Mouse (Mus musculus) MEL (cell line): ENCODE measurements at regions not wholly inside any gene's neighbourhood (a gene's known extent, or its start where the extent isn't known, plus 50 kb on each side); places are given as distances from the start of the nearest gene placed in this dataset.

Source experiments
- DNase-seq: peaks from one replicate; pipeline ENCODE4 v3.0.0; 2011; ENCODE audit warnings: low read depth, low spot score
- H3K27ac ChIP-seq: 2 replicates; pipeline ENCODE4 v1.5.1; 2012; ENCODE audit warnings: low read depth, mild to moderate bottlenecking, control low read depth, low read length, moderate library complexity; ENCODE audit not compliant: control insufficient read depth
- H3K27me3 ChIP-seq, 2 experiments: fragments of 150-350 bp in 1 of 2; sonication (generic) in 1 of 2; 2 replicates each; pipeline ENCODE4 v1.6.1; 2012; ENCODE audit warnings: low read length in 2 of 2, mild to moderate bottlenecking in 2 of 2, improper control_type of control experiment in 1 of 2, moderate library complexity in 1 of 2; ENCODE audit not compliant: insufficient read depth in 2 of 2, control insufficient read depth in 1 of 2
- H3K36me3 ChIP-seq, 2 experiments: 2 replicates each; pipeline ENCODE4 v1.6.1; 2012 to 2014; ENCODE audit warnings: low read length in 2 of 2, improper control_type of control experiment in 1 of 2, inconsistent platforms in 1 of 2, mild to moderate bottlenecking in 1 of 2; ENCODE audit not compliant: insufficient read depth in 2 of 2, control insufficient read depth in 1 of 2
- H3K4me1 ChIP-seq, 2 experiments: fragments of 150-350 bp in 1 of 2; sonication (generic) in 1 of 2; 2 replicates each; pipeline ENCODE4 v1.6.1; 2012; ENCODE audit warnings: low read length in 2 of 2, improper control_type of control experiment in 1 of 2, mild to moderate bottlenecking in 1 of 2; ENCODE audit not compliant: insufficient read depth in 2 of 2, control insufficient read depth in 1 of 2
- H3K4me3 ChIP-seq, 2 experiments: fragments of 150-350 bp in 1 of 2; sonication (generic) in 1 of 2; 2 replicates each; pipeline ENCODE4 v1.5.1; 2012; ENCODE audit warnings: low read depth in 2 of 2, low read length in 2 of 2, mild to moderate bottlenecking in 2 of 2, moderate library complexity in 2 of 2, control low read depth in 1 of 2, improper control_type of control experiment in 1 of 2; ENCODE audit not compliant: control insufficient read depth in 1 of 2, insufficient read depth in 1 of 2
- H3K79me2 ChIP-seq: 2 replicates; pipeline ENCODE4 v1.6.1; 2012; ENCODE audit warnings: mild to moderate bottlenecking, low read length, moderate library complexity; ENCODE audit not compliant: control insufficient read depth, poor library complexity, insufficient read depth
- H3K9ac ChIP-seq: 2 replicates; pipeline ENCODE4 v1.6.1; 2012; ENCODE audit warnings: low read depth, mild to moderate bottlenecking, control low read depth, low read length, moderate library complexity; ENCODE audit not compliant: control insufficient read depth, poor library complexity, severe bottlenecking
- H3K9me3 ChIP-seq: fragments of 150-350 bp; sonication (generic); replicated peaks from 2 replicates; pipeline ENCODE4 v1.6.1; 2012; ENCODE audit warnings: mild to moderate bottlenecking, low read length, improper control_type of control experiment, moderate library complexity; ENCODE audit not compliant: insufficient read depth
- CHD1 ChIP-seq: IDR thresholded peaks from 2 replicates; pipeline ENCODE4 v1.6.1; 2012; ENCODE audit warnings: low read depth, mild to moderate bottlenecking, inconsistent platforms, low read length, improper control_type of control experiment
- ELF1 ChIP-seq: IDR thresholded peaks from 2 replicates; pipeline ENCODE4 v1.6.1; 2014; ENCODE audit warnings: low read depth, mild to moderate bottlenecking, inconsistent platforms, low read length, improper control_type of control experiment, moderate library complexity
- ETS1 ChIP-seq: IDR thresholded peaks from 2 replicates; pipeline ENCODE4 v1.6.1; 2012; ENCODE audit warnings: low read depth, mild to moderate bottlenecking, inconsistent platforms, low read length, improper control_type of control experiment, moderate library complexity
- GABPA ChIP-seq: IDR thresholded peaks from 2 replicates; pipeline ENCODE4 v1.6.1; 2012; ENCODE audit warnings: low read depth, mild to moderate bottlenecking, inconsistent platforms, low read length, improper control_type of control experiment, moderate library complexity
- KAT2A ChIP-seq: conservative IDR thresholded peaks from 2 replicates; pipeline ENCODE4 v1.6.1; 2012; ENCODE audit warnings: low read depth, low read length, improper control_type of control experiment, inconsistent platforms
- MAFK ChIP-seq: IDR thresholded peaks from 2 replicates; pipeline ENCODE4 v1.6.1; 2011; ENCODE audit warnings: low read depth, mild to moderate bottlenecking, low read length, improper control_type of control experiment, borderline replicate concordance
- MAX ChIP-seq: IDR thresholded peaks from 2 replicates; pipeline ENCODE4 v1.6.1; 2011; ENCODE audit warnings: low read length, improper control_type of control experiment
- MAZ ChIP-seq: IDR thresholded peaks from 2 replicates; pipeline ENCODE4 v1.6.1; 2012; ENCODE audit warnings: low read depth, mild to moderate bottlenecking, inconsistent platforms, low read length, improper control_type of control experiment
- MXI1 ChIP-seq: IDR thresholded peaks from 2 replicates; pipeline ENCODE4 v1.6.1; 2011; ENCODE audit warnings: mild to moderate bottlenecking, low read depth, low read length, improper control_type of control experiment
- MYC ChIP-seq: IDR thresholded peaks from 2 replicates; pipeline ENCODE4 v1.6.1; 2011; ENCODE audit warnings: low read depth, mild to moderate bottlenecking, low read length, improper control_type of control experiment, moderate library complexity
- NELFE ChIP-seq: IDR thresholded peaks from 2 replicates; pipeline ENCODE4 v1.6.1; 2011; ENCODE audit warnings: low read depth, low read length, improper control_type of control experiment
- POLR2AphosphoS2 ChIP-seq: IDR thresholded peaks from 2 replicates; pipeline ENCODE4 v1.6.1; 2011; ENCODE audit warnings: low read length, improper control_type of control experiment
- POLR2AphosphoS5 ChIP-seq: IDR thresholded peaks from 2 replicates; pipeline ENCODE4 v1.6.1; 2012; ENCODE audit warnings: low read depth, borderline replicate concordance, mild to moderate bottlenecking, inconsistent platforms, low read length, moderate library complexity, mixed read lengths
- SIN3A ChIP-seq: IDR thresholded peaks from 2 replicates; pipeline ENCODE4 v1.6.1; 2012; ENCODE audit warnings: low read length, improper control_type of control experiment, inconsistent platforms
- TAL1 ChIP-seq: IDR thresholded peaks from 2 replicates; pipeline ENCODE4 v1.6.1; 2012; ENCODE audit warnings: mild to moderate bottlenecking, inconsistent platforms, low read length, moderate library complexity, mixed read lengths
- TBP ChIP-seq: IDR thresholded peaks from 2 replicates; pipeline ENCODE4 v1.8.0; 2011; ENCODE audit warnings: low read depth, low read length, improper control_type of control experiment
- UBTF ChIP-seq: IDR thresholded peaks from 2 replicates; pipeline ENCODE4 v1.6.1; 2012; ENCODE audit warnings: low read depth, mild to moderate bottlenecking, inconsistent platforms, low read length, improper control_type of control experiment, moderate library complexity, borderline replicate concordance; ENCODE audit not compliant: insufficient read depth
- USF1 ChIP-seq: IDR thresholded peaks from 2 replicates; pipeline ENCODE4 v1.6.1; 2014; ENCODE audit warnings: low read depth, mild to moderate bottlenecking, inconsistent platforms, low read length, improper control_type of control experiment, moderate library complexity
- USF2 ChIP-seq, 2 experiments: IDR thresholded peaks; 2 replicates each; pipeline ENCODE4 v1.6.1; 2011 to 2012; ENCODE audit warnings: improper control_type of control experiment in 2 of 2, low read length in 2 of 2, borderline replicate concordance in 1 of 2, inconsistent platforms in 1 of 2, low read depth in 1 of 2, mild to moderate bottlenecking in 1 of 2; ENCODE audit not compliant: insufficient read depth in 1 of 2
- ZC3H11A ChIP-seq: IDR thresholded peaks from 2 replicates; pipeline ENCODE4 v1.6.1; 2012; ENCODE audit warnings: low read depth, mild to moderate bottlenecking, inconsistent platforms, low read length, improper control_type of control experiment
- ZMIZ1 ChIP-seq: IDR thresholded peaks from 2 replicates; pipeline ENCODE4 v1.6.1; 2012; ENCODE audit warnings: low read depth, mild to moderate bottlenecking, inconsistent platforms, low read length, improper control_type of control experiment, moderate library complexity
- ZNF384 ChIP-seq: IDR thresholded peaks from 2 replicates; pipeline ENCODE4 v1.6.1; 2012; ENCODE audit warnings: low read depth, mild to moderate bottlenecking, inconsistent platforms, low read length, improper control_type of control experiment

DNA sequence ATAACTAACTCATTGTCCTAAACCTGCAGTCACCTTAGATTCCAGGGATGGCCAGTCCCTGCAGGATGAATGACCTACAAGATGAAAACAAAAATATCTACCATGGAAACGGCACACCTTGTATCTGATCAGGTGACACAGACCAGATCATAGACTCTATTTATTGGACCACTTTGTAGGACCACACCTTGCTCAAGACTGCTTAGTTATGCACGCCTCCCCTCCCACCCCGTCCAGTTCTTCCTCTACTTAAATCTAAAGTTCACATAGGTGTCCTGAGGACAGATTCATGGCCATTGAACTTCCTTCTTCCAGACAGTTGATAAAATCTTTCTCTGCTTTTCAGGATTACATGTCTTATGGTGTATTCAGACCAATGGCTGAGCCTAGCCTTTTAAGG lies 217.5 kb downstream of the Rplp1 start:
- DNase-seq, result no peak
- Histone ChIP-seq H3K27ac (no peak overlapping the region), H3K27me3 (no peaks in the 10 kb centered on the region; a peak in 1 of 4 replicates), H3K4me1 (peaks cover 0 to 11% of the 10 kb centered on the region in 2 experiments; a peak in 1 of 4 replicates), H3K9me3 (no peaks in the 10 kb centered on the region), H3K36me3 (peaks cover 0 to 4% of the 10 kb centered on the region in 2 experiments; a peak in 2 of 4 replicates), H3K79me2 (no peaks in the 10 kb centered on the region), H3K4me3 (no peak overlapping the region), H3K9ac (no peak overlapping the region)
- no peak for TF ChIP-seq MAZ
- no peak for TF ChIP-seq MAFK
- no peak for TF ChIP-seq POLR2AphosphoS5
- TF ChIP-seq ZC3H11A, result no peak
- no peak for TF ChIP-seq ETS1
- no peak for TF ChIP-seq UBTF
- TF ChIP-seq MYC, result no peak
- no peak for TF ChIP-seq USF1
- TF ChIP-seq KAT2A, result no peak
- TF ChIP-seq NELFE, result no peak
- TF ChIP-seq MXI1, result no peak

DNA sequence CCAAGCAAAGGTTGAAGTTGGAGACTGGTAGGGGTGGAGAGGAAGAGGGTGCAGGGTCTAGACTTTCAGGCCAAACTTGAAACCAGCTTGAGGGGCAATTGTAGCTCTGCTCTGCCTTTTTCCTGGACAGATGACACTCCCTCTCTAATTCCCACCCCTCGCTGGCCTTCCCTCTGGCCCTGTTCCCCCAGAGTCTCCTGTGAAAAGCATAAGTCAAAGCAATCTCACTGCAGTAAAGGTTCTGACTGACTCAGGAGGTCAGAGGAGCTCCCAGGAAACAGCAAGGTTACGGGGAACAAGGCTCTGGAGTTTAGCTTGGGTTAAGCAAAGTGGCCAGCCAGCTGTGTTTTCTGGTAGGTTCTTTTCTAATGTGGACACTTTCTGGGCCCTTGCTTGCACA lies 218.5 kb downstream of the Rplp1 start:
- peaks cover 0 to 4% of the 10 kb centered on the region in 2 experiments; a peak in 2 of 4 replicates for H3K36me3 ChIP-seq
- no peak for DNase-seq
- TF ChIP-seq USF2 (IDR thresholded peaks at IDR 0.05; ENCODE audit: borderline replicate concordance in 1 of 2, insufficient read depth in 1 of 2, low read depth in 1 of 2, low read length in 2 of 2), result no peak
- no peak for TF ChIP-seq POLR2AphosphoS5
- no peak for TF ChIP-seq ETS1
- no peak for TF ChIP-seq GABPA
- TF ChIP-seq MXI1, result no peak
- TF ChIP-seq CHD1, result no peak
- TF ChIP-seq ZMIZ1, result no peak
- no peak for TF ChIP-seq TAL1
- TF ChIP-seq POLR2AphosphoS2, result no peak
- TF ChIP-seq ZNF384, result no peak
- TF ChIP-seq ZC3H11A, result no peak
- no peak for TF ChIP-seq MAX
- no peak for TF ChIP-seq SIN3A
- no peak for TF ChIP-seq ELF1
- TF ChIP-seq NELFE, result no peak
- no peak for TF ChIP-seq TBP
- no peaks in the 10 kb centered on the region; a peak in 1 of 4 replicates for H3K27me3 ChIP-seq
- no peak overlapping the region for H3K4me3 ChIP-seq
- no peaks in the 10 kb centered on the region for H3K9me3 ChIP-seq
- H3K4me1 ChIP-seq, result peaks cover 0 to 11% of the 10 kb centered on the region in 2 experiments; a peak in 1 of 4 replicates
- no peaks in the 10 kb centered on the region for H3K79me2 ChIP-seq
- no peak overlapping the region for H3K9ac ChIP-seq
- no peak overlapping the region for H3K27ac ChIP-seq
